Mouse (Mus musculus) telencephalon, adult 2 months (tissue): Measurements from ENCODE around the gene Pde10a.
A peak's percentile ranks its signal among the peaks of the same experiment; 100 is the strongest.

ENCODE experiments used
- DNase-seq: peaks from one replicate; pipeline ENCODE4 v3.0.0-alpha.2; 2011; ENCODE audit warnings: low read depth, low spot score

Gene Pde10a

GRCm38 (mm10) chr17:8888105-8888504, 362.9 kb downstream of the Pde10a start:
- DNase-seq: no peak

- no peak for DNase-seq
Measured at GRCm38 (mm10) chr17:8888639-8889038, 363.5 kb downstream of the Pde10a start.

GRCm38 (mm10) chr17:8892193-8892985, 367.2 kb downstream of the Pde10a start:
- no peak for DNase-seq

GRCm38 (mm10) chr17:8895991-8896390, 370.8 kb downstream of the Pde10a start:
- DNase-seq: no peak

GRCm38 (mm10) chr17:8897749-8898148, 372.6 kb downstream of the Pde10a start:
- DNase-seq: no peak

- DNase-seq: no peak
Measured at GRCm38 (mm10) chr17:8898221-8898620, 373.0 kb downstream of the Pde10a start.

- no peak for DNase-seq
Measured at GRCm38 (mm10) chr17:8899212-8899611, 374.0 kb downstream of the Pde10a start.

GRCm38 (mm10) chr17:8903555-8904283, 378.5 kb downstream of the Pde10a start:
- no peak for DNase-seq

GRCm38 (mm10) chr17:8910571-8910970, 385.4 kb downstream of the Pde10a start:
- DNase-seq: no peak

- DNase-seq: peak; percentile 43
Measured at GRCm38 (mm10) chr17:8912933-8913332, 387.8 kb downstream of the Pde10a start.

GRCm38 (mm10) chr17:8915693-8916092, 390.5 kb downstream of the Pde10a start:
- DNase-seq: no peak

- DNase-seq: no peak
Measured at GRCm38 (mm10) chr17:8923074-8923473, 397.9 kb downstream of the Pde10a start.

GRCm38 (mm10) chr17:8923727-8924126, 398.6 kb downstream of the Pde10a start:
- no peak for DNase-seq

GRCm38 (mm10) chr17:8925819-8926383, 400.7 kb downstream of the Pde10a start:
- no peak for DNase-seq

GRCm38 (mm10) chr17:8928560-8928959, 403.4 kb downstream of the Pde10a start:
- no peak for DNase-seq

GRCm38 (mm10) chr17:8929636-8930035, 404.5 kb downstream of the Pde10a start:
- DNase-seq: no peak

- no peak for DNase-seq
Measured at GRCm38 (mm10) chr17:8935604-8936003, 410.4 kb downstream of the Pde10a start.

GRCm38 (mm10) chr17:8936603-8937002, 411.4 kb downstream of the Pde10a start:
- DNase-seq: no peak

- no peak for DNase-seq
Measured at GRCm38 (mm10) chr17:8951588-8951987, 426.4 kb downstream of the Pde10a start.

GRCm38 (mm10) chr17:8952951-8953350, 427.8 kb downstream of the Pde10a start:
- no peak for DNase-seq

- DNase-seq: no peak
Measured at GRCm38 (mm10) chr17:8958125-8958524, 433.0 kb downstream of the Pde10a start.

- no peak for DNase-seq
Measured at GRCm38 (mm10) chr17:8960386-8960785, 435.2 kb downstream of the Pde10a start.

GRCm38 (mm10) chr17:8961097-8961496, 435.9 kb downstream of the Pde10a start:
- no peak for DNase-seq
